Mouse (Mus musculus) limb, embryonic 14.5 days (tissue): ENCODE data around the gene Triobp. TPM values are rescaled to one million over a fixed set of nuclear protein-coding genes. Genes with fewer than 3 reads are reported as not detected.

Experiments used
- ATAC-seq: fragments of 200-750 bp; cut with Nextera tagmentation; 2 replicates; pipeline ENCODE4 v1.8.0; 2017; ENCODE audit warnings: low read depth, moderate number of reproducible peaks, moderate TSS enrichment; ENCODE audit not compliant: low FRiP score
- DNase-seq: peaks from one replicate; pipeline ENCODE4 v3.0.0-alpha.2; 2015; ENCODE audit warnings: low spot score
- H3K27ac ChIP-seq: fragments of 300-500 bp; sonication (generic); replicated peaks from 2 replicates; pipeline ENCODE4 v1.5.1; 2014; ENCODE audit warnings: low read depth, mild to moderate bottlenecking, low read length, moderate library complexity, mixed read lengths
- H3K27me3 ChIP-seq: fragments of 300-500 bp; sonication (generic); 2 replicates; pipeline ENCODE4 v1.6.1; 2014; ENCODE audit warnings: low read length, mixed read lengths; ENCODE audit not compliant: control insufficient read depth, insufficient read depth
- H3K36me3 ChIP-seq: fragments of 300-500 bp; sonication (generic); 2 replicates; pipeline ENCODE4 v1.6.1; 2014; ENCODE audit warnings: mild to moderate bottlenecking, low read length, moderate library complexity, mixed read lengths; ENCODE audit not compliant: control insufficient read depth, insufficient read depth
- H3K4me1 ChIP-seq: fragments of 300-500 bp; sonication (generic); 2 replicates; pipeline ENCODE4 v1.6.1; 2014; ENCODE audit warnings: antibody characterized with exemption, low read length, mixed read lengths; ENCODE audit not compliant: control insufficient read depth, insufficient read depth
- H3K4me2 ChIP-seq: fragments of 300-500 bp; sonication (generic); replicated peaks from 2 replicates; pipeline ENCODE4 v1.6.1; 2014; ENCODE audit warnings: low read depth, mild to moderate bottlenecking, low read length, moderate library complexity; ENCODE audit not compliant: severe bottlenecking
- H3K4me3 ChIP-seq: fragments of 300-500 bp; sonication (generic); replicated peaks from 2 replicates; pipeline ENCODE4 v1.5.1; 2014; ENCODE audit warnings: low read length
- H3K9ac ChIP-seq: fragments of 300-500 bp; sonication (generic); 2 replicates; pipeline ENCODE4 v1.6.1; 2014; ENCODE audit warnings: mild to moderate bottlenecking, low read depth, low read length, moderate library complexity; ENCODE audit not compliant: severe bottlenecking
- H3K9me3 ChIP-seq: fragments of 300-500 bp; sonication (generic); 2 replicates; pipeline ENCODE4 v1.6.1; 2016; ENCODE audit warnings: low read length; ENCODE audit not compliant: control insufficient read depth
- POLR2A ChIP-seq: fragments of 200-500 bp; IDR thresholded peaks from 2 replicates; pipeline ENCODE4 v1.8.0; 2012; ENCODE audit warnings: inconsistent platforms, mild to moderate bottlenecking, moderate library complexity, borderline replicate concordance; ENCODE audit not compliant: insufficient read depth, insufficient read length; ENCODE audit errors: extremely low read depth
- WGBS: fragments of 180-500 bp; shearing (Covaris S2); extraction: QIAGEN DNeasy Blood & Tissue Kit; methylation state at CpG from one replicate; pipeline ENCODE4 v1.1.7; 2014; 5-methylcytosine and 5-hydroxymethylcytosine counted together
- polyA plus RNA-seq, 2 experiments: library from polyadenylated mRNA; depleted of rRNA in 1 of 2; stranded (reverse) in 1 of 2; unstranded in 1 of 2; fragments of >200 nt; fragmentation: Nextera tagmentation in 1 of 2; extraction: Ambion mirVana in 1 of 2; gene quantifications; 2 replicates each; pipeline versions ENCODE4 v1.2.1 to v1.2.3; 2012 to 2014

Triobp gene
- polyA plus RNA-seq, 2 experiments = 44.7 to 64.4 TPM

DNA sequence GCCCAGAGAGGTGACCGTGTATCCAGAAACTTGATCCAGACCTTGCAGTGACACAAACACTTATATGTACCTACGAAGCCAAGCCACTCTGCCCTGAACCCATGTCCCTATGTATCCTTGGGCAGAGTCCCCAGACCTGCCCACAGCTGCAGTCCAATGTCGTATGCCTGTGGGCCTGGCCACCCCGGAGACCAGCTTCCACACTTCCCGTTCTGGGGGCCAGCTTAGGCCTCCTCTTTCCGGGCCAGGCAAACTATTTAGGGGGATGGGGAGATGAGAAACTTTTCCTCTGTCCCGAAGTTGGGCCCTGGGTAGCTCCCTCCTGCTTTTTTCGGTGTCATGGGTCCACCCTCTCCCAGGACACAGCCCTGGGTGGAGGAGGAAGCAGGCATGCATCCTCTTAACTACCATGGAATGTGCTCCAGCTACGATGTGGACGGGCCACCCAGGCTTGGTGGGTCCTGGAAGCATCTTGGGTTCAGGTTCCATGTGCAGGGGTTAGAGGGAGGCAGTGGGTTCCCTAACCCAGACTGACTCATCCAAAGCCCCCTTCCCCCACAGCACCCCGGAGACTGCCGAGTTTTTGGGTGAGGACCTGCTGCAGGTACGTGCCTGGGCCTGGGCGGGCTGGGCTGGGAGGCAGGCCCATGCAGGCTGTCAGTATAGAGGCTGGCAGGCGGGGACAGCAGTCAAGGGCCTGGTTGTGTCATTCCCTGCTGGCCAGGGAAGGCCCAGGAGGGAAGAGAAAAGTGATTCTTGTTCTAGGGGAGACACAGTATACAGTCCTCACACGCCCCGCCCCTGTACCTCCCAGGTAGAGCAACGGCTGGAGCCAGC, 46.7 kb upstream of the Triobp start:
- 15% methylated on average over 18 of the region's 18 CpGs for WGBS
- TF ChIP-seq POLR2A = no peak
- peak; percentile 7; the same call in 1 of the 2 replicates for ATAC-seq
- Histone ChIP-seq H3K36me3 (peaks cover 35% of the 10 kb centered on the region), H3K9ac (peak overlapping the region; percentile 64), H3K27me3 (no peaks in the 10 kb centered on the region), H3K4me1 (peaks cover 28% of the 10 kb centered on the region), H3K4me2 (peak overlapping the region; percentile 82), H3K27ac (peak overlapping the region; percentile 23), H3K4me3 (peak overlapping the region; percentile 61), H3K9me3 (no peaks in the 10 kb centered on the region)
- no peak for DNase-seq

DNA sequence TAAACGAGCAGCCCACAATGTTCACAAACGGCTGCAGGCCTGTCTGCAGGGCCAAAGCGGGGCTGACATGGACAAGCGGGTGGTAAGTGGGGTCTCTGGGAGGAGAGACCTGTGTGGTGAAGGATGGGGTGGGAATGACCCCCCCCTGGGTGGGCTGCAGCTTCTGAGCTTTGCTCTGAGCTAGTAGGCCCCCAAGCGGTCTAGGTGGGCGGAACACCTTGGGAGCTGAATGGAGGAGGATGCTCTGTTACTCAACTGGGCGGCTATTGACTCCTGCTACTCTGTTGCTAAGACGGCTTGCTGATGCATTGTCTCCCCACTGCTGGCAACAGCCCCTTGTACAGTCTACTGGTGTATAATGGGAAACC, 46.1 kb upstream of the Triobp start:
- ATAC-seq (no peak), DNase-seq (no peak)
- peak overlapping the region; percentile 64 for H3K9ac ChIP-seq
- H3K36me3 ChIP-seq = peaks cover 41% of the 10 kb centered on the region
- H3K4me3 ChIP-seq = peak overlapping the region; percentile 61
- peaks cover 26% of the 10 kb centered on the region for H3K4me1 ChIP-seq
- no peak overlapping the region for H3K27ac ChIP-seq
- H3K9me3 ChIP-seq = no peaks in the 10 kb centered on the region
- H3K27me3 ChIP-seq = no peaks in the 10 kb centered on the region
- 45% methylated on average over 8 of the region's 8 CpGs for WGBS
- H3K4me2 ChIP-seq = peak overlapping the region; percentile 82
- no peak for TF ChIP-seq POLR2A

DNA sequence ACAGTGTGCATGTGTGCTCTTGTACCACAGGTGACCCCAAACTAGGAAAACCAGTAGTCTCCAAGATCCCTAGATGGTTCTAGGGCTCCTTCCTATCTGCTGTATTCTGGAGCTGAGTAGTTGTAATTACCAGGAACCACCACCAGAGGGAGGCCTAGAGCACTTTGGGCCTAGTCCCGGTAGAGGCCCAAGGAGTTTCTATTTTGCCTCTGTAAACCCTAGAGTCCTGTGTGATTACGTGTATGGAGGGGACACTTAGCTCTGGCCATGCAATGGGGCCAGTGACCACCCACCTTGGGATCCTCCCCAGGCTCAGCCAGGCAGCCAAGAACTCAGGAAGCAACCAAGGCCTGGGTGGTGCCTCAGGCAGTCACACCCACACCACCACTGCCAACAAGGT, 44.3 kb upstream of the Triobp start:
- peak; percentile 27; the same call in 1 of the 2 replicates for ATAC-seq
- no peak for TF ChIP-seq POLR2A
- H3K27me3 ChIP-seq = no peaks in the 10 kb centered on the region
- DNase-seq = peak; percentile 87
- peaks cover 57% of the 10 kb centered on the region for H3K36me3 ChIP-seq
- no peak overlapping the region for H3K9ac ChIP-seq
- H3K9me3 ChIP-seq = no peaks in the 10 kb centered on the region
- H3K27ac ChIP-seq = no peak overlapping the region
- H3K4me1 ChIP-seq = peaks cover 22% of the 10 kb centered on the region
- no peak overlapping the region for H3K4me3 ChIP-seq
- 10% methylated on average over 2 of the region's 2 CpGs for WGBS
- H3K4me2 ChIP-seq = no peak overlapping the region

DNA sequence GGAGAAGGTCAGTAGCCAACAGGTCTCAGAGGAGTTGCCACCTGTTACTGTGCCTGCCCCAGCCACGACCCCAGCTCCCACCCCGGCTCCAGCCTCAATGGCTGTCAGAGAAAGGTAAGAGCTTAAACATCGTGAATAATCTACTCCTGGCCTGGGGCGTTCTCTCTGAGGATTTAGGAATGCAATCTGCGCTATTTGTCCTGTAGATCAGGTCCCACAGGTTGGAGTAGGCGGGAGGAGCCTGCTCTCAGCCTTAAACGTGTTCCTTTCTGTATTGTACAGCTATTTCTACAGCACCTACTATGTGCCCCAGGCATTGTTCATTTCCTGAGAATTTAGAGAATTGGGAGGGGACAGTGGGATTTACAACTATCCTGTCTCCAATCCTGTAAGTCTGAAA, 39.1 kb upstream of the Triobp start:
- Histone ChIP-seq H3K36me3 (peaks cover 85% of the 10 kb centered on the region), H3K9ac (no peak overlapping the region), H3K9me3 (no peaks in the 10 kb centered on the region), H3K27me3 (no peaks in the 10 kb centered on the region), H3K27ac (no peak overlapping the region), H3K4me1 (0 out of 2 replicates have a peak, but pooled peaks cover 3% of the 10 kb centered on the region), H3K4me2 (no peak overlapping the region), H3K4me3 (no peak overlapping the region)
- ATAC-seq (no peak), DNase-seq (no peak)
- 72% methylated on average over 7 of the region's 7 CpGs for WGBS
- TF ChIP-seq POLR2A = no peak

DNA sequence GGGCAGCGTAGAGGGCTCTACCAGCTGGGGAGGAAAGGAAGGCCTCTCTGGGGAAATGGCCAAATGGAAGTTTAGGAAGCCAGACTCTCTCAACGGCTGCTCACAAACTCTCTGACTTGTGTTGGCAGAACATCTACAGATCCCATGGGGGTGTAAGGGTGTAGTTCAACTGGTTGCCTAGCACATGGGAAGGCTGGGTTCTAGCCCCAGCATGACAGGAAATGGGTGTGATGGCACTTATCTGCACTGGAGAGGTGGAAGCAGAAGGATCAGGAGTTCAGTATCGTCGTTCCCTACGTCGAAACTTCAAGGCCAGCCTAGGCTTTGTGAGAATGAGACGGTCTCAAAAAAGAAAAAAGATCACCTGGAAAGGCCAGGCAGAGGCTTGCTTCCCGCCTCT, 38.5 kb upstream of the Triobp start:
- no peaks in the 10 kb centered on the region for H3K27me3 ChIP-seq
- no peak for TF ChIP-seq POLR2A
- DNase-seq (no peak), ATAC-seq (no peak)
- H3K36me3 ChIP-seq = peaks cover 80% of the 10 kb centered on the region
- no peaks in the 10 kb centered on the region for H3K9me3 ChIP-seq
- H3K27ac ChIP-seq = no peak overlapping the region
- H3K4me3 ChIP-seq = no peak overlapping the region
- no peak overlapping the region for H3K9ac ChIP-seq
- no peak overlapping the region for H3K4me2 ChIP-seq
- 0 out of 2 replicates have a peak, but pooled peaks cover 4% of the 10 kb centered on the region for H3K4me1 ChIP-seq
- 89% methylated on average over 8 of the region's 8 CpGs for WGBS
